ENCODE assay signal across 23 mouse cellular contexts in the genomic region with DNA sequence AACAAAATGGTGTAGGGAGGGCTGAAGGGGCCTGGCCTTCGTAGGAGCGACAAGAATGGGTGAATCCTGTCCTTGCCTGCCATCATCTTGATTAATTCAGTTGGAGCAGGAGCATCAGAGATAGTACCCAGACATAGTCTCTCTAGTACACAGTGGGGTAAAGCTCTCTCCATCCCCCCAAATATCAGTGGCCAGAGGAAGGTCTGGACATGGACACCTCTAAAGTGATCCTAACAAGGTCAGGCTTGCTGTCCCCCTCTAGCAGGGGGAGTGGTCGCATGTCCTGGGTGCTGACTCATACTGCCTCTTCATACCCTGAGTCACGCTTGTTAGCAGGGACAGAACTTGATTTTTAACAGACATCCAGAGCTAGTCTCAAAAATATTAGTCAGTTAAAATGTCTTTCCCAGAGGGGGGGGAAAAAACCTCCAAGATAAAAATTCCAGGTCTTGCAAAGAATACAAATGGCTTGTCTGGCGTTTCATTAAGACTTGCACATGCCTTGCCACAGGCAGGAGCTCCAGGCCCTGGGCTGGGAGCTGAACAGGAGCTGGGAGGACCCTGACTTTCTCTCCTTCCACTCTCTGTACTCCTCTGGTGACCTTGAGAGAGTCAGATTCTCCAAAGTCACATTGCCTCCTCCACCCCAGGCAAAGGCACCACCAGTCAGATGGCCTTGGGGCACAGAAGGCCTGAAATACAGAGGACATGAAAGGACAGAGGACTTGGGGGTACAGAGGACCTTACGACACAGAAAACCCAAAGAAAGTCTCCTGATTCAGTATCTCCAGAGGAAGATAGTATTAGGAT.
DNase-seq lines count a peak whose midpoint lies in the region; ATAC-seq and TF ChIP-seq lines count a peak whose summit lies in the region.
"Had no signal": no experiment of that assay in that cellular context is flagged by ENCODE, and none has a peak within 500 bp of the region (broad histone marks: within the 10 kb centered on the region; RNA-seq: fewer than 3 reads in every experiment).

No protein-coding gene starts in this region.

- no peaks in the 10 kb centered on the region for H3K4me1 ChIP-seq in hindbrain, embryonic 16.5 days (ENCODE audit: control insufficient read depth, insufficient read depth, low read depth, low read length)
- no peaks in the 10 kb centered on the region for H3K4me1 ChIP-seq in heart, adult 2 months (ENCODE audit: control insufficient read depth, insufficient read depth, low read length)
- H3K4me1 ChIP-seq: embryonic facial prominence, embryonic 13.5 days; embryonic facial prominence, embryonic 15.5 days; forebrain, embryonic 10.5 days; forebrain, embryonic 12.5 days had no signal

- no peak for TF ChIP-seq EP300 in heart, adult 2 months (IDR thresholded peaks at IDR 0.05; ENCODE audit: insufficient read depth, low read depth, low read length)

- TF ChIP-seq CTCF in heart, adult 2 months (IDR thresholded peaks at IDR 0.05), result no peak

- no peaks in the 10 kb centered on the region for H3K27me3 ChIP-seq in hindbrain, embryonic 16.5 days (replicated peaks; ENCODE audit: control insufficient read depth, insufficient read depth, low read length)
- H3K27me3 ChIP-seq in heart, adult 2 months (ENCODE audit: control insufficient read depth, insufficient read depth, low read length), result no peaks in the 10 kb centered on the region
- H3K27me3 ChIP-seq: embryonic facial prominence, embryonic 13.5 days; embryonic facial prominence, embryonic 15.5 days; forebrain, embryonic 12.5 days had no signal

- ATAC-seq in hindbrain, embryonic 16.5 days, result no peak
- ATAC-seq: forebrain, embryonic 14.5 days; forebrain, embryonic 16.5 days; Patski had no signal

- H3K9ac ChIP-seq in hindbrain, embryonic 16.5 days (ENCODE audit: low read depth, low read length), result no peak overlapping the region
- H3K9ac ChIP-seq in heart, adult 2 months (ENCODE audit: low read depth, low read length), result no peak overlapping the region
- H3K9ac ChIP-seq: embryonic facial prominence, embryonic 13.5 days; embryonic facial prominence, embryonic 15.5 days; forebrain, embryonic 12.5 days had no signal

- WGBS in hindbrain, embryonic 16.5 days, result 85% methylated on average over 6 of the region's 6 CpGs
- 75% methylated on average over 6 of the region's 6 CpGs for WGBS in heart, adult 2 months

- H3K4me3 ChIP-seq in hindbrain, embryonic 16.5 days (ENCODE audit: low read length), result no peak overlapping the region
- no peak overlapping the region for H3K4me3 ChIP-seq in heart, adult 2 months
- H3K4me3 ChIP-seq: embryonic facial prominence, embryonic 13.5 days; embryonic facial prominence, embryonic 15.5 days; erythroblast, embryonic 14.5 days; forebrain, embryonic 10.5 days; forebrain, embryonic 12.5 days had no signal

- no peaks in the 10 kb centered on the region for H3K79me2 ChIP-seq in heart, adult 2 months (replicated peaks; ENCODE audit: control insufficient read depth, insufficient read depth, low read length)

- intact Hi-C loops in heart, adult 2 months (cut with DNase I), result no loop called here

- H3K9me3 ChIP-seq in hindbrain, embryonic 16.5 days (ENCODE audit: control insufficient read depth, low read length), result no peaks in the 10 kb centered on the region
- H3K9me3 ChIP-seq: embryonic facial prominence, embryonic 13.5 days; embryonic facial prominence, embryonic 15.5 days; forebrain, embryonic 10.5 days; forebrain, embryonic 12.5 days had no signal

- no peak overlapping the region for H3K4me2 ChIP-seq in hindbrain, embryonic 16.5 days (ENCODE audit: low read length)
- H3K4me2 ChIP-seq: embryonic facial prominence, embryonic 13.5 days; embryonic facial prominence, embryonic 15.5 days; forebrain, embryonic 12.5 days had no signal

- no peaks in the 10 kb centered on the region for H3K36me3 ChIP-seq in hindbrain, embryonic 16.5 days (ENCODE audit: control insufficient read depth, insufficient read depth, low read length)
- H3K36me3 ChIP-seq in heart, adult 2 months (ENCODE audit: control insufficient read depth, insufficient read depth, low read length), result no peaks in the 10 kb centered on the region
- H3K36me3 ChIP-seq: embryonic facial prominence, embryonic 13.5 days; embryonic facial prominence, embryonic 15.5 days; forebrain, embryonic 10.5 days; forebrain, embryonic 12.5 days had no signal

- H3K27ac ChIP-seq in hindbrain, embryonic 16.5 days (ENCODE audit: low read depth, low read length), result no peak overlapping the region
- H3K27ac ChIP-seq in heart, adult 2 months, result no peak overlapping the region
- H3K27ac ChIP-seq: embryonic facial prominence, embryonic 13.5 days; embryonic facial prominence, embryonic 15.5 days; forebrain, embryonic 10.5 days; forebrain, embryonic 12.5 days had no signal

- no peak for TF ChIP-seq POLR2A in heart, adult 2 months (IDR thresholded peaks at IDR 0.05; ENCODE audit: insufficient read depth, low read depth, low read length)

- peak; percentile 18 for DNase-seq in Muller cell, postnatal 12 days (ENCODE audit: inconsistent ontology term)
- peak; percentile 79 for DNase-seq in adrenal gland, adult 2 months
- peak; percentile 46 for DNase-seq in adrenal gland, postnatal 10 days
- DNase-seq in adrenal gland, postnatal 25 days, result peak; percentile 27
- no peak for DNase-seq in lung, postnatal 36 days
- no peak for DNase-seq in ovary, postnatal 14 days (ENCODE audit: low spot score)
- no peak for DNase-seq in heart, adult 2 months
- DNase-seq: cerebellum, adult 11 months; cerebellum, adult 18-20 months; cerebellum, adult 8-10 months; cerebellum, adult 9-11 months; cerebellum, postnatal 14 days; cerebellum, postnatal 36 days; embryo, embryonic 11 days had no signal

Comparison
In these comparisons a context has a peak if more than half of its experiments do, and no peak if none do; other contexts are left out.
1. DNase-seq: peak in Muller cell, postnatal 12 days (single experiment), adrenal gland, adult 2 months (single experiment), adrenal gland, postnatal 10 days (single experiment) and adrenal gland, postnatal 25 days (single experiment); none in lung, postnatal 36 days (single experiment), ovary, postnatal 14 days (single experiment) and heart, adult 2 months (0 of 2).